Mouse (Mus musculus): ENCODE measurements around the gene Olfr1367.

The Olfr1367 gene

DNA sequence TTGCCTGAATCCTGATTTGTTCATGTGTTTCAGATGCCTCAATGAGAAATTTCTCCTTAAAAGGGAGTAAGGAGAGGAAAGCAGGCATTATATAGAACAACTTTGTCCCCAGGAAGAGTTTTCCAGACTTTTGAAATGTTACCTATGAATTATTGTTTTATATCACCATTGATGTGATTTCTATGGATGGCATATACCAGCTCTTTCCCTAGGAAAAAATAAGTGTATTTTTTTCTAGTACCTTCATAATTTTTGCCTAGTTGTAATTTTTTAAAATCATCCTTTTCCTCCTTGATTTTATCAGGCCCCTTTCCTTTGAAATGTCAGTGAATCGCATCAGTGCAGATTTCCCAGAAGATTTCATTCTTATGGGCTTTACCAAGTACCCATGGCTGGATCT is at the start of gene Olfr1367:
Gene Olfr1367, plus strand, starts transcription at position 301 of the 400 bp plus-strand sequence.
- DNase-seq: no peak

DNA sequence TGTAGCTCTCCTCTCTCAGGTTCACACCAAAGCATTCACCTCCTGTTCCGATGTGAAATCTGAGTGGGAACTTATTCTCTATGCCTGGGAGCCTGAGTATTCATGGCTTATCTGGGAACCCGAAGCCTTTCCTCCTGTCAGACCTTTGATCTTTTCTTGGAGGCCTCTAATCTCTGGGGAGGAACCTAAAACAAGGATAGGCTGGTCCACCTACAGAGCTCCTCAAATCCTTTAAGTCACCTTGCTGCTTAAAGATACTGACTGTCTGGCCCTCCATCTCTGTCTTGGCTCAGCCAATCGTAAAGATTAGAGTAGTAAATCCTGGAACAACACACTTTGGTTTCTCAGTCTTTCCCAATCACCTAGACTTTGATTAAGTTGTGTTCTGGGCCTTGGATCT is 48.2 kb upstream of the Olfr1367 start:
- DNase-seq: no peak

GRCm38 (mm10) chr13:21304483-21305066 is 42.1 kb upstream of the Olfr1367 start:
- no peak for DNase-seq

- DNase-seq: no peak
These were observed 36.9 kb upstream of the Olfr1367 start for GRCm38 (mm10) chr13:21309788-21310187.

DNA sequence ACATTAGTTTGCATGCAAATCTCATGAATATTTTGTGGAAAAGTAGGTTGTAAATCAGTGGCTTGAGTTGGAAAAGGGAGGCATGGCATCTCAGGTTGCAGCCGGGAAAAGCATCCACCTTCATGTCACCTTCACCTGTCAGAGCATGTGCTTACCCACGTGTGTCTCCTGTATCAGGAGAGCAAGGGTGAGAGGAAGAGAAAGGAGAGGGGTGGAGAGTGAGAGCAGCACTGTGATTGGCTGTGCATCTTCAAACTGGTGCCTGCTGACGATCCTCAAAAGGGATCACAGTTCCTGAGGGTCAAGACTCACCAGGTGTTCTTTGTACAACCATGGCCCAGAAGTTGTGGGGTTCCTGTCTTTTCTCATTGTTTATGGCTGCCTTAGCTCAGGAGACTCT is 34.8 kb upstream of the Olfr1367 start, which contains the start of gene Gpx6:
Gene Gpx6, plus strand, starts transcription at position 200 of the 400 bp plus-strand sequence.
- no peak for DNase-seq

DNA sequence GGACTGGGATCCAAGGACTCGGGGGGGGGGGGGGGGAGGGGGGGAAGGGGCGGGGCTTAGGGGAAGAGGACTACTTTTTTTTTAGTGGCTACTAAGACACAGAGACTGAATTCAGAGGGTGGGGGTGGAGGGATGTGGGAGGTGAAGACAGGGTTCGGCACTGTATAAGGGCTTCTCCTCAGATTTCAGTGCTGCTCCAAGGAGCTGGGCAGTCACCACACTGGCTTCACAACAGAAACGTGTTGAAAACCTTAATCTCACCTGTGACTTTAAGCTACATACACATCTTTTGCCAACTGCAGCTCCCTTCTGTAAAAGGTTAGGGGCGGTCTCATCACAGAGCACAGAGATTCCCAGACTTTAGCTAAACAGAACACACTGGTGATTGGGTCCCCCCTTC is 33.9 kb upstream of the Olfr1367 start:
- no peak for DNase-seq

GRCm38 (mm10) chr13:21313903-21314302 is 32.8 kb upstream of the Olfr1367 start:
- no peak for DNase-seq

GRCm38 (mm10) chr13:21320262-21320661 is 26.4 kb upstream of the Olfr1367 start:
- no peak for DNase-seq

GRCm38 (mm10) chr13:21321890-21322494 is 24.7 kb upstream of the Olfr1367 start:
- no peak for DNase-seq

DNA sequence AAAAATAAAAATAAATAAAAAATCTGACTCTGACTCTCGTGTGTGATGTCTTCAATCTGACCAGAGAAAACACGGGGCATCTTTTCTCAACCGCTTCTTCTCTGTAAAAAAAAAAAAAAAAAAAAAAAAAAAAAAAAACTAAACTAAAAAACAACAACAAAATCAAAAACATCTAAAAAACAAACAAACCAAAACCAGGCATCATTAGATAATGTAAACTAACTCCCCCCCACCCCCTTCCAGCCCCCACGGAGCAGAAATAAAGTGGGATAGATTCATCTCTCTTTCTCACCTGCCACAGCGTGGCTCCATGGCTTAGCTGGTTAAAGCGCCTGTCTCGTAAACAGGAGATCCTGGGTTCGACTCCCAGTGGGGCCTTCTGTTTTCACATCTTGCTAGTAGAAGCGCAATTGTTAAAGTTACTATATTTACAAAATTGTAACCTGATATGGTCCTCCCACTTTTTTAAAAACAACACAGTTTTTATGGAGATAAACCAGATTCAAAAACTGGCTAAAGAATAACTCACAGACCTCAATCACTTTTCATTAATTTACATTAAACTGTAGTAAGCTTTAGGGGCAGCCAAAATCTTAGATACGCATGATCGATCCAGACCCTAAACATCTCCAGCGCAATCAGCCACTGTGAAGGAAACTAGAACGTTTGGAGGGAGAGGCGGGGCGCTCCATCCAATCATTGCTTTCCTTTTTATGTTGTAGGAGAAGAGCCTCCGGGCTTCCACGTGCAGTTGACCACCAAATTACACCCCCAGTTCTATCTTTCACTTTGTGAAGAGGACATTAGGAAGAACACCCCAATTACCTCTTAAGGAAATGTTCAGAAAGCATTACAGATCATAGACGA is 24.0 kb upstream of the Olfr1367 start:
- DNase-seq: peak; percentile 18

- DNase-seq: no peak
These were observed 23.3 kb upstream of the Olfr1367 start for GRCm38 (mm10) chr13:21323405-21323804.

DNA sequence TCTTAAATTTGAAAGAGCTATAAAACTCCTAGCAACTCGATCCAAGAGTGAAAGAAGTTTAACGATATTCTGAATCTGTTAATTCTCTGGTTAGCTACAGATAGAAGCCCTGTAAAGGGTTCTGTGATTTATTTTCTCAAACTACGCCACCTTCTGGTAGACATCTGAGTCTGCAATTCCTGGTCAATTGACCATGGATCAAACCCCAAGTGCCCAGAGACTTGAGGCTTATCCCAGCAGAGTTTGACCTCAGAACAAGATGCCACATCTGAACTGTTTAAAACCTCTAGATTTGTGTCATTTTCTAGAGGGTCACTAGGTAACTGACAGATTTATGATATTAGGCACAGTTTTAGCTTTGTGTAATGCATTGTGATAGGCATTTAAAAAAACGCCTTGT is 20.5 kb upstream of the Olfr1367 start:
- DNase-seq: no peak

DNA sequence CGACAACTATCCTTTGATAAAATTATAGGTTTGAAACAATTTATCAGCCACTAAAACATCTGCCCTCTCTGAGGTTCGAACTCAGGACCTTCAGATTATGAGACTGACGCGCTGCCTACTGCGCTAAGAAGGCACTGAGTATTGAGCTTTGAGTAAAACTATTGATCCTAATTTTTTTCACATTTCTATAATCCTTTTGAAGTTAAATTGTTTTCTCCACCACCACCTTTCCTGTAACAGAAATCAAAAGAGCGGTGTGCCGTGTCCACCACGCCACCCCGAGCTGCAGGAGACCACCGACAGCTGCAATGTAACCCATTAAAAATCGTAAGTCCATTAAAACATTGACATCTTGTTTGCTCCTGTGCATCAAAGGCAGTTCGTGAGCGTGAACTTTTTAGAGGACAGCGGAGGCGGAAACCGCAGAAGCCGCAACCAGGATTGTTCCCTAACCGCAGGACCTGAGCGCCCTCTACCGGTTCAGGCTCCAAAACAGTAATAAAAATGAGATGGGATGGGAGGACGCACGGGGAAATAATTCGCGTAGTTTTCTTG is 20.0 kb upstream of the Olfr1367 start:
- peak; percentile 92 for DNase-seq

GRCm38 (mm10) chr13:21327424-21327823 is 19.3 kb upstream of the Olfr1367 start:
- peak; percentile 11 for DNase-seq

DNA sequence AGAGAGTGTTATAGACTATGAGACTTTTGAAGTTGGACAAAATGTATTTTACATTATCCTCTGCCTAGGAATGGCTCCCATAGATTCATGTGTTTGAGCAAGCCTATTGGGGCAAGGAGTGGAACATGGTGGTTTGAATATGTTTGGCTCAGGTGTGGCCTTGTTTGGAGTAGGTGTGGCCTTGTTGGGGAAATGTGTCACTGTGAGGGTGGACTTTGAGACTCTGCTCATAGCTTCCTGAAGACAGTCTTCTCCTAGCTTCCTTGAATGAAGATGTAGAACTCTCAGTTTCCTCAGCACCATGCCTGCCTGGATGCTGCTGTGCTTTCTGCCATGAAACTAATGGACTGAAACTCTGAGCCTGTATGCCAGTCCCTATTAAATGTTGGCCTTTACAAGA is 3.9 kb downstream of the Olfr1367 start:
- no peak for DNase-seq

GRCm38 (mm10) chr13:21362621-21363248 is 16.0 kb downstream of the Olfr1367 start, which contains the start of gene Zscan12:
TSS of gene Zscan12 (plus strand) at chr13:21362820.
- DNase-seq: peak; percentile 94

GRCm38 (mm10) chr13:21363719-21364118 is 17.0 kb downstream of the Olfr1367 start:
- DNase-seq: peak; percentile 11

DNA sequence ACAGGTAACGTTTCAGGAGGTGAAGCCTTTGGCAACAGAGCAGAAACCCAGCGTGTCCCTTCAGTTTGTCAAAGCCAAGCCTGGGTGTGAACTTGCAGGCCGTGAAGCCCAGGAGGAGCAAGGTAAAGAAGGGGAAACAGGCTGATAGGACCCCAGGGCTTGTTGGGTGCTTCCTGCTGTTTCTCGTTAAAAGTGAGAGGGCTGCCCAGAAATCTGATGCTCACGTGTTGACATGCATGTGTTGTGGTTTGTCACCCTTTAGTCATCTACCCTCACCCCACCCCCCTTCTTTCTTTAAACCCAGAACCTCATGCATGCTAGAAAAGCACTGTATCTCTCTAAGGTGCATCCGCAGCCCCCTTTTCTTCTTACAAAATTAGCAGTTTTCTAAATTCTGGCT is 19.9 kb downstream of the Olfr1367 start:
- no peak for DNase-seq

GRCm38 (mm10) chr13:21372700-21373099 is 26.0 kb downstream of the Olfr1367 start:
- DNase-seq: no peak

DNA sequence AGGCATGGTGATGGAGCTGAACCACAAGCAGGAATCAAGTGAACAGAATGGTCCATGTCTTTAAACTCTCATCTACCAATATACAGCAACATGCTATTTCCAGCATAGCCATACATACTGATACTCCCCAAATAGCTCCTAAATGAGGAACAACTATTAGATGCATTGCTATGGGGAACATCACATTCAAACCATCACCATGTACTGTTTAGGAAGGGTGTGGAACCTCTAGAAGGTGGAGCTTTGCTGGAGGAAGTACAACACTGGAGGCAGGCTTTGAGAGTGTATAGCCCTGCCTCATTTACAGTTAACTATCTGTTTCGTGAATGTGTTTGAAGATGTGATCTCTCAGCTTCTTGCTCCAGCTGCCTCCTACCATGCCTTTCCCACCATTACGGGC is 31.1 kb downstream of the Olfr1367 start:
- no peak for DNase-seq

DNA sequence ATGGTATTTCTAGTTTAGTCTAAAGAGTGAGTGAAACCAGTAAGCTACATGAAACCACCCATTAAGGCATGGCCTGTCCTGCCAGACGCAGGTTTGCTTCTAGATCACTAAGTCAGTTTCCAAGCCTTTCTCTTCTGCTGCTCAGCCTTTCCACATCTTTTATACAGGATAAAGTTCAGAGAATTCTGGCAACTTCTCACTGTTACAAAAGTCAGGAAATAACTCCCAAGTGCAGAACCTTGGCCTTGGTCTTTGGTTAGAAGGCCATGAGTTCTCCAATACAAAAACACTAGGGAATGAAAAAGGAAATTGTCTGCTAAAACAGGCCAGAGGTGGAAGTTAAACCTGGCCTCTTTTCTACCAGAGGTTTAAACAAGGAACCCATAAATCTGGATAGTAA is 48.5 kb downstream of the Olfr1367 start:
- no peak for DNase-seq

DNA sequence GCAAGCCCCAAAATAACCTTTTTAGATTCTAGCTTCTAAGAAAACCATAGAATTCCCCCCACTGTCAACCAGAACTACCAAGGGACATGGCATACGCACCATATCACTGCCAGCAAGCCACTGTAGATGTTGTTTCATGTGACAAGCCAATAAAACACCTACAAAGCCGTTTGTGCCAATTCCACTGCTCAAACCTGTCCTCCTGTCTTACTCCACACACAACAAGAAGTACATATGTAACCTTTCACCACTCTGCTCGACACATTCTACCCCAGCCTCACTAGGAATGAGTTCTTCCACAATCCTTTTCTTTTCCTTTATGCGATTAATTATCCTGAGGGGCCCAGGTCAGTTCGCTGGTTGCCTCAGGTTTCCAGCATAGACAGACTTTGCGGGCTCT is 48.9 kb downstream of the Olfr1367 start:
- no peak for DNase-seq

GRCm38 (mm10) chr13:21396048-21396447 is 49.3 kb downstream of the Olfr1367 start:
- DNase-seq: peak; percentile 48
